Mouse (Mus musculus) neural tube, embryonic 15.5 days (tissue): Measurements from ENCODE around the gene Abcg2. TPM values are rescaled to one million over a fixed set of nuclear protein-coding genes. Genes with fewer than 3 reads are reported as not detected.
"Not testable (repeated sequence)": the region's sequence is repeated elsewhere in the genome, so short reads cannot be mapped to it uniquely, and the experiment has no call there.

Experiments
- ATAC-seq: fragments of 200-750 bp; cut with Nextera tagmentation; 2 replicates; pipeline ENCODE4 v1.8.0; 2017; ENCODE audit warnings: mild to moderate bottlenecking, moderate TSS enrichment, moderate library complexity; ENCODE audit not compliant: low FRiP score
- H3K27ac ChIP-seq: fragments of 300-500 bp; sonication (generic); replicated peaks from 2 replicates; pipeline ENCODE4 v1.5.1; 2015; ENCODE audit warnings: mild to moderate bottlenecking, inconsistent platforms
- H3K27me3 ChIP-seq: fragments of 300-500 bp; sonication (generic); replicated peaks from 2 replicates; pipeline ENCODE4 v1.6.1; 2015; ENCODE audit warnings: inconsistent platforms
- H3K36me3 ChIP-seq: fragments of 300-500 bp; sonication (generic); 2 replicates; pipeline ENCODE4 v1.6.1; 2015; ENCODE audit warnings: inconsistent platforms
- H3K4me1 ChIP-seq: fragments of 300-500 bp; sonication (generic); 2 replicates; pipeline ENCODE4 v1.6.1; 2015; ENCODE audit warnings: inconsistent platforms
- H3K4me2 ChIP-seq: fragments of 300-500 bp; sonication (generic); 2 replicates; pipeline ENCODE4 v1.6.1; 2015; ENCODE audit warnings: inconsistent platforms, mild to moderate bottlenecking, moderate library complexity
- H3K4me3 ChIP-seq: fragments of 300-500 bp; sonication (generic); replicated peaks from 2 replicates; pipeline ENCODE4 v1.5.1; 2015; ENCODE audit warnings: mild to moderate bottlenecking, inconsistent platforms
- H3K9ac ChIP-seq: fragments of 300-500 bp; sonication (generic); replicated peaks from 2 replicates; pipeline ENCODE4 v1.6.1; 2015; ENCODE audit warnings: mild to moderate bottlenecking, inconsistent platforms
- H3K9me3 ChIP-seq: fragments of 300-500 bp; sonication (generic); replicated peaks from 2 replicates; pipeline ENCODE4 v1.6.1; 2016; ENCODE audit warnings: inconsistent platforms
- WGBS: fragments of 180-500 bp; shearing (Covaris S2); methylation state at CpG from one replicate; pipeline ENCODE4 v1.1.7; 2015; ENCODE audit warnings: mixed read lengths; 5-methylcytosine and 5-hydroxymethylcytosine counted together
- polyA plus RNA-seq: library from polyadenylated mRNA; unstranded; fragments of >200 nt; fragmentation: Nextera tagmentation; extraction: Ambion mirVana; gene quantifications from 2 replicates; pipeline ENCODE4 v1.2.1, GENCODE M21; 2015

The Abcg2 gene
- polyA plus RNA-seq, 1 experiment from 2014 or later: 35.8 TPM

- WGBS: 78% methylated on average over 3 of the region's 3 CpGs
- H3K4me1 ChIP-seq, H3K9ac ChIP-seq, H3K4me3 ChIP-seq, H3K36me3 ChIP-seq, H3K27ac ChIP-seq, H3K9me3 ChIP-seq, H3K27me3 ChIP-seq, H3K4me2 ChIP-seq: not testable (repeated sequence)
- ATAC-seq: peak; percentile 75; the same call in 1 of the 2 replicates
Measured at GRCm38 (mm10) chr6:58603485-58604090, 19.3 kb downstream of the Abcg2 start.

DNA sequence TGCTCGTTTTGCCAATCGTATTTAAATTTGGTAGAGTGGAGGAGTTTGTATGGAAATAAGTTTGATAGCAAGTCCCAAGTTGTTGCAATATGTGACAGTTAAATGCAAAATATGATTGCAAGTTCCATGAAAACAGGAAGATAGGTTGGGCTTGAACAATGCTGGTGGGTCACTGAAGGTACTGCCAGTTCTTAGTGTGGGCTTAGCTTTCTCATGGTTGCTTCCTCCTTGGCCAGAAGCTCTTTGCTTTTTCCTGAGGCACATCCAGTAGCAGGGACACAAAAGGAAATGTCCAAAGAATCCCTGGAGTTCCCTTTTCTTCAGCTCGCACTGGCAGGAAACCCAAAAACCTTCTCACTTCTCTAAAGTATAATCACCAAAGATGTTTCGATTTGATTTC is 22.3 kb downstream of the Abcg2 start:
- WGBS: 84% methylated on average over 4 of the region's 4 CpGs
- no peaks in the 10 kb centered on the region for H3K4me1 ChIP-seq
- H3K36me3 ChIP-seq: no peaks in the 10 kb centered on the region
- H3K9me3 ChIP-seq: peaks cover 8% of the 10 kb centered on the region; the same call in 1 of the 2 replicates
- H3K27me3 ChIP-seq: no peaks in the 10 kb centered on the region
- no peak overlapping the region for H3K4me2 ChIP-seq
- no peak overlapping the region for H3K9ac ChIP-seq
- no peak for ATAC-seq
- H3K27ac ChIP-seq: no peak overlapping the region
- no peak overlapping the region for H3K4me3 ChIP-seq

DNA sequence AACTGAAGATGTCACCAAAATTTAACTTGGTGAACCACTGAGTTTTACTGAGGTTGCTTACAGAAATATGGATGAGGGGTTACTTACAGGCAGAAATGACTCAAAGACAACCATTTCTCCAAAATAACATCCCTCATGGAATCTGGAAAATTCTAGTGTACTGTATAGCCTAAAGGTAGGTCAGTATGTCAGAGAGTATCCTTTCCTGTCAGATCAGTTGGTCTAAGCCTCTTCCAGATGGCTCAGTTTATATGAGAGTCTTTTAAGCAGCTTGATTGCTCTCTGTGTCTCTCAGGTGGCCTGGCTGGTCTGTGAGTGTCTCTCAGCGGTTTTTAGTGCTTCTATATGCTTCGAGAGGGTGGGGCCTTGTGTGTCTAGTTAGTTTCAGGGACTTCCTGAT is 24.1 kb downstream of the Abcg2 start:
- H3K27ac ChIP-seq: no peak overlapping the region
- peaks cover 9% of the 10 kb centered on the region; the same call in 1 of the 2 replicates for H3K9me3 ChIP-seq
- no peak overlapping the region for H3K9ac ChIP-seq
- no peak for ATAC-seq
- no peak overlapping the region for H3K4me2 ChIP-seq
- H3K36me3 ChIP-seq: no peaks in the 10 kb centered on the region
- H3K4me1 ChIP-seq: no peaks in the 10 kb centered on the region
- 81% methylated on average over 2 of the region's 2 CpGs for WGBS
- H3K27me3 ChIP-seq: no peaks in the 10 kb centered on the region
- H3K4me3 ChIP-seq: no peak overlapping the region

DNA sequence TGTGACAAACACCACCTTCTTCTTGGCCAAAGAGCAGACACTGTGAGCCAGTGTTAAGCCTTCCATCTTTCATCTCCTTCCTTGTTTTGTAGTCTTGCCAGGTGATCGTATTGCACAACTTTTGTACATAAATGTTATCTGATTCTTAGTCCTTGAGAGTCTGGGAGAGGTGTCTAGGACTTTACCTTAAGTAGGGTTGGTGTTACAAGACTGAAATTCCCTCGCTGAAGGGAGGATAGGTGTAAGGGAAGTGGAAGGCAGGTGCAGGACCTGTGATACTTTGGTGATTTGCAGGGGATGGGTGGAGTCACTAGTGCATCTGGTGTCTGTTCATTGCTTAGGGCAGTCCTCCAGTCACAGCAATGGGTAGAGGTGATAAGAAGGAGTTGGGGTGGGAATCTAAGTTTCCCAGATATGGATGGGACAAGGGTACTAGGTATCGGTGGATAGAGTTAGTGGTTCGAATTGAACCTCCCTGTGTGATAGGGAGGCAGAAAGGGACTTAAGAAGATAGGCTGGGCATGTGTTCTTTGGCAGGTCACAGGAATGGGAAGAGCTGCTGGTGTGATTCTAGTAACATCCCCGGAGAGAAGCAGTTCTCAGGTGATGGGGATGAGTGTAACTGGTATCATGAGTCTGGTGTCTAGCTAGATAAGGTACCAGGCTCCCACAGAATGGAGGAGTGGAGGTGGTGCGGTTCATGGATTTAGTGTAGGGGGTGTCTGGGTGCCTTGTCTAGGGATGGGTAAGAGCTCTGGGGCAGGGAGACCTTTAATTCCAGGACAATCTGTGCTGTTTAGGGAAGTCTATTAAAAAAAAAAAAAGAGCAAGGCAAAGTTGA is 25.8 kb downstream of the Abcg2 start:
- Histone ChIP-seq H3K27ac (no peak overlapping the region), H3K9ac (no peak overlapping the region), H3K4me1 (no peaks in the 10 kb centered on the region), H3K4me3 (no peak overlapping the region), H3K4me2 (no peak overlapping the region), H3K27me3 (no peaks in the 10 kb centered on the region), H3K9me3 (peaks cover 9% of the 10 kb centered on the region; the same call in 1 of the 2 replicates), H3K36me3 (no peaks in the 10 kb centered on the region)
- WGBS: 77% methylated on average over 6 of the region's 6 CpGs
- no peak for ATAC-seq

- 72% methylated on average over 4 of the region's 4 CpGs for WGBS
- Histone ChIP-seq H3K9me3 (peaks cover 9% of the 10 kb centered on the region; the same call in 1 of the 2 replicates), H3K9ac (no peak overlapping the region), H3K36me3 (no peaks in the 10 kb centered on the region), H3K4me1 (no peaks in the 10 kb centered on the region), H3K27me3 (no peaks in the 10 kb centered on the region), H3K27ac (no peak overlapping the region), H3K4me3 (no peak overlapping the region), H3K4me2 (no peak overlapping the region)
- ATAC-seq: peak; percentile 38; the same call in 1 of the 2 replicates
Measured at GRCm38 (mm10) chr6:58610760-58611654, 26.7 kb downstream of the Abcg2 start.

DNA sequence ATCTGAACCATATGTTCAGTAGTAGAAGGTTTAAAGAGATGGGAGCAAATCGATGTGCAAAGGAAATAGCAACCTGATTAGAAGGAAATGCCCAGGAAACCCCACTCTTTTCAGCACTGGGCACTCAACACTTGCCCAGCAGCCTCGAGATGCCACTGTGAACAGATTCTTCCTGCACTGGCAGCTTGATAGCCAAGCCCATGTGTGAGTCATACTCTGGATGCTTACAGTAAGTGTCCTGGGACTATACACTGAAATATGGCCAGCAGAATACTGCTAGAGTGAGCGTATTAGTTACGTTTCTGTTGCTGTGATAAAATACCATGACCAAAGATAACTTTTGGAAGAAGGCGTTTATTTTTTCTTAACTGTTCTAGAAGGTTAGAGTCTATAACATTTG is 39.8 kb downstream of the Abcg2 start:
- ATAC-seq: no peak
- Histone ChIP-seq H3K27ac (no peak overlapping the region), H3K4me2 (no peak overlapping the region), H3K9me3 (no peaks in the 10 kb centered on the region), H3K4me3 (no peak overlapping the region), H3K27me3 (no peaks in the 10 kb centered on the region), H3K36me3 (no peaks in the 10 kb centered on the region), H3K9ac (no peak overlapping the region), H3K4me1 (no peaks in the 10 kb centered on the region)
- 85% methylated on average over 5 of the region's 5 CpGs for WGBS

GRCm38 (mm10) chr6:58629238-58629637 is 44.9 kb downstream of the Abcg2 start:
- no peak overlapping the region for H3K4me2 ChIP-seq
- no peaks in the 10 kb centered on the region for H3K9me3 ChIP-seq
- no peak overlapping the region for H3K27ac ChIP-seq
- no peaks in the 10 kb centered on the region for H3K4me1 ChIP-seq
- H3K9ac ChIP-seq: no peak overlapping the region
- 89% methylated on average over 2 of the region's 2 CpGs for WGBS
- no peak for ATAC-seq
- no peaks in the 10 kb centered on the region for H3K36me3 ChIP-seq
- H3K4me3 ChIP-seq: no peak overlapping the region
- no peaks in the 10 kb centered on the region for H3K27me3 ChIP-seq

GRCm38 (mm10) chr6:58632419-58632818 is 48.1 kb downstream of the Abcg2 start:
- no peak overlapping the region for H3K4me2 ChIP-seq
- no peaks in the 10 kb centered on the region for H3K27me3 ChIP-seq
- WGBS: 64% methylated on average over 3 of the region's 3 CpGs
- H3K9ac ChIP-seq: no peak overlapping the region
- no peaks in the 10 kb centered on the region for H3K36me3 ChIP-seq
- H3K9me3 ChIP-seq: no peaks in the 10 kb centered on the region
- no peaks in the 10 kb centered on the region for H3K4me1 ChIP-seq
- H3K27ac ChIP-seq: no peak overlapping the region
- no peak overlapping the region for H3K4me3 ChIP-seq
- no peak for ATAC-seq

GRCm38 (mm10) chr6:58633731-58634130 is 49.4 kb downstream of the Abcg2 start:
- Histone ChIP-seq H3K9me3 (no peaks in the 10 kb centered on the region), H3K36me3 (no peaks in the 10 kb centered on the region), H3K4me1 (no peaks in the 10 kb centered on the region), H3K9ac (no peak overlapping the region), H3K27me3 (no peaks in the 10 kb centered on the region), H3K27ac (no peak overlapping the region), H3K4me2 (no peak overlapping the region), H3K4me3 (no peak overlapping the region)
- no peak for ATAC-seq
- 78% methylated on average over 4 of the region's 4 CpGs for WGBS

DNA sequence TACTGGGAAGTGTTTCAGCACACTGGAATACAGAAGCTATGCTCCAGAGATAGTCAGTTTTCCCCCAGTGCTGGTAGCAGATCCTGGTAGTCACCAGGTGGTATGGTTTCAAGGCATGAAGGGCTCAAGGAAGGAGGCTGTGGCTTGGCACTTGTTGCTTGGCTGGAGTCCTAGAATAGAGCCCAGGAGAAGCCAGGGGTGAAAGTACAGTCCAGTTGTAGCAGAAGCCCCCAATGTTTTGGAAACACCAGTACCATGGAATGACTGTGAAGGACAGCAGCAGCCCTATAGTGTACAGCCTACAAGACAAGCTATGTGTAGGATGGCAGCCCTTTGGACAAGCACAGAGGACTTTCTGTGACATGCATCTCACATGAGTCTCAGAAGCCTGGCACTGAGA is 54.2 kb downstream of the Abcg2 start:
- no peak overlapping the region for H3K4me2 ChIP-seq
- no peaks in the 10 kb centered on the region for H3K27me3 ChIP-seq
- no peaks in the 10 kb centered on the region for H3K36me3 ChIP-seq
- no peak overlapping the region for H3K27ac ChIP-seq
- peaks cover 10% of the 10 kb centered on the region for H3K4me1 ChIP-seq
- H3K9me3 ChIP-seq: no peaks in the 10 kb centered on the region
- ATAC-seq: no peak
- no peak overlapping the region for H3K9ac ChIP-seq
- no peak overlapping the region for H3K4me3 ChIP-seq

DNA sequence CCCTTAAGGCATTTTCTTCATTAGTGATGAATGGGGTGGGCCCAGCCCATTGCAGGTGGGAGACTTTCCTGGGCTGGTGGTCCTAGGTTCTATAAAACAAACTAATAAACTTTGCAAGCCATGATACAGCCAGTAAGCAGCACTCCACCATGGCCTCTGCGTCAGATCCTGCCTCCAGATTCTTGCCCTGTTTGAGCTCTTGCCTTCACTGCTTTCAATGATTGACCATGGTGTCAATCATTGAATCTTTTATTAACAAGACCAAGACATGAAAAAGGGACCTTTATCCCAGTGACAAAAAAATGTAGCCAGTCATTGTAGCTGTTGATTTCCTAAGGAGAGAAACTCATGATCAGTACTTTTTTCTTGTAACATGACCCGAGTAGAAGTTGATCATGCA is 55.1 kb downstream of the Abcg2 start:
- 89% methylated on average over 2 of the region's 2 CpGs for WGBS
- Histone ChIP-seq H3K27ac (no peak overlapping the region), H3K36me3 (no peaks in the 10 kb centered on the region), H3K4me3 (no peak overlapping the region), H3K9me3 (no peaks in the 10 kb centered on the region), H3K27me3 (no peaks in the 10 kb centered on the region), H3K9ac (no peak overlapping the region), H3K4me1 (peaks cover 10% of the 10 kb centered on the region), H3K4me2 (no peak overlapping the region)
- ATAC-seq: no peak
